Mouse (Mus musculus) kidney, embryonic 14.5 days (tissue): ENCODE measurements around the gene Hydin. TPM values are rescaled to one million over a fixed set of nuclear protein-coding genes. Genes with fewer than 3 reads are reported as not detected.

Experiments
- ATAC-seq: fragments of 200-750 bp; cut with Nextera tagmentation; 2 replicates; pipeline ENCODE4 v1.8.0; 2017; ENCODE audit warnings: moderate number of reproducible peaks, mild to moderate bottlenecking, moderate TSS enrichment, moderate library complexity; ENCODE audit not compliant: low FRiP score, low TSS enrichment
- H3K27ac ChIP-seq: fragments of 300-500 bp; sonication (generic); 2 replicates; pipeline ENCODE4 v1.5.1; 2014; ENCODE audit warnings: low read depth, mild to moderate bottlenecking, low read length, moderate library complexity, mixed read lengths
- H3K27me3 ChIP-seq: fragments of 300-500 bp; sonication (generic); 2 replicates; pipeline ENCODE4 v1.6.1; 2014; ENCODE audit warnings: mild to moderate bottlenecking, low read length; ENCODE audit not compliant: control insufficient read depth, insufficient read depth
- H3K36me3 ChIP-seq: fragments of 300-500 bp; sonication (generic); 2 replicates; pipeline ENCODE4 v1.6.1; 2014; ENCODE audit warnings: low read length, mixed read lengths; ENCODE audit not compliant: control insufficient read depth, insufficient read depth
- H3K4me1 ChIP-seq: fragments of 300-500 bp; sonication (generic); 2 replicates; pipeline ENCODE4 v1.6.1; 2014; ENCODE audit warnings: low read length, mixed read lengths; ENCODE audit not compliant: control insufficient read depth, insufficient read depth
- H3K4me2 ChIP-seq: fragments of 300-500 bp; sonication (generic); replicated peaks from 2 replicates; pipeline ENCODE4 v1.6.1; 2014; ENCODE audit warnings: low read depth, mild to moderate bottlenecking, low read length
- H3K4me3 ChIP-seq: fragments of 300-500 bp; sonication (generic); 2 replicates; pipeline ENCODE4 v1.5.1; 2014; ENCODE audit warnings: mild to moderate bottlenecking, low read length
- H3K9ac ChIP-seq: fragments of 300-500 bp; sonication (generic); 2 replicates; pipeline ENCODE4 v1.6.1; 2014; ENCODE audit warnings: low read depth, mild to moderate bottlenecking, low read length, moderate library complexity
- H3K9me3 ChIP-seq: fragments of 300-500 bp; sonication (generic); 2 replicates; pipeline ENCODE4 v1.6.1; 2016; ENCODE audit warnings: low read length; ENCODE audit not compliant: control insufficient read depth
- WGBS: fragments of 180-500 bp; shearing (Covaris S2); extraction: QIAGEN DNeasy Blood & Tissue Kit; methylation state at CpG from one replicate; pipeline ENCODE4 v1.1.7; 2014; 5-methylcytosine and 5-hydroxymethylcytosine counted together
- polyA plus RNA-seq: library from polyadenylated mRNA; unstranded; fragments of >200 nt; fragmentation: Nextera tagmentation; extraction: Ambion mirVana; gene quantifications from 2 replicates; pipeline ENCODE4 v1.2.1, GENCODE M21; 2014

The Hydin gene
- polyA plus RNA-seq, 1 experiment from 2014 or later = not detected

DNA sequence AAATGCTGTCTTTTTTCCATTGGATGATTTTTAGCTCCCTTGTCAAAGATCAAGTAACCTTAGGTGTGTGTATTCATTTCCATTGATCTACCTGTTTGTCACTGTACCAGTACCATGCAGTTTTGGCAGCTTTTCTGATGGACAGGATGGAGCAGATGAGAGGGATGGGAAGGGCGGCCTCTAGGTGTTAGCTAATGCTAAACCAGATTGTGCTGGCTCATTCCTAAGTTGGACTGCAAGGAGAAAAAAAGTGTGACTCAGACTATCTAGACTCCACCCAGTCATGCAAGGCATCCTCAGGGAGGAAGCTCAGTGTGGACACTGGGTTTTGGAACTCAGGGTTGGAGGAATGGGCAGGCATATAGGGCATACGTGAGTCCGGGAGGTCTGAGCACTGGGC, 381.8 kb downstream of the Hydin start:
- ATAC-seq = no peak
- Histone ChIP-seq H3K36me3 (peaks cover 15% of the 10 kb centered on the region; the same call in 1 of the 2 replicates), H3K9ac (no peak overlapping the region), H3K27me3 (no peaks in the 10 kb centered on the region), H3K4me1 (no peaks in the 10 kb centered on the region), H3K27ac (no peak overlapping the region), H3K4me3 (no peak overlapping the region), H3K4me2 (no peak overlapping the region), H3K9me3 (no peaks in the 10 kb centered on the region)
- 96% methylated on average over 3 of the region's 3 CpGs for WGBS

DNA sequence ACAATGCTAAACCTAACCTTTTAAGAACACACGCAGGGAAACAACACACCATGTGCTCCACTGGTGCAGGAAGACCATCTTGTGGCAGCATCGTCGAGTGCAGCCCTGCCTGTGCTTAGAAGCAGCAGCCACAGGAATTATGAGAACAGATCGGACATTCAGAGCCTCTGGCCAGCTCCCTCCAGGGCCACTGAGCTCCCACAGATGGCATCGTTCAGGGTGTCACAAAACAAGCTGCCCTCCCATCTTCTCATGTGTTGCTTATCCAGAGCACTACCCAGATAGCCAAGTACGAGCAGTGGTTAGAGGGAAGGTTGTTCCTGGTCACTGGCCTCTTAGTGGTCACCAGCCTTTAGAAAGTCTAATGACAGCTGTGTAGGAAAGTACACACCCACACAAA, 382.5 kb downstream of the Hydin start:
- no peaks in the 10 kb centered on the region for H3K9me3 ChIP-seq
- H3K36me3 ChIP-seq = peaks cover 15% of the 10 kb centered on the region; the same call in 1 of the 2 replicates
- no peak overlapping the region for H3K4me2 ChIP-seq
- H3K27me3 ChIP-seq = no peaks in the 10 kb centered on the region
- no peak for ATAC-seq
- H3K27ac ChIP-seq = no peak overlapping the region
- WGBS = 85% methylated on average over 6 of the region's 6 CpGs
- H3K4me1 ChIP-seq = no peaks in the 10 kb centered on the region
- H3K9ac ChIP-seq = no peak overlapping the region
- H3K4me3 ChIP-seq = no peak overlapping the region

DNA sequence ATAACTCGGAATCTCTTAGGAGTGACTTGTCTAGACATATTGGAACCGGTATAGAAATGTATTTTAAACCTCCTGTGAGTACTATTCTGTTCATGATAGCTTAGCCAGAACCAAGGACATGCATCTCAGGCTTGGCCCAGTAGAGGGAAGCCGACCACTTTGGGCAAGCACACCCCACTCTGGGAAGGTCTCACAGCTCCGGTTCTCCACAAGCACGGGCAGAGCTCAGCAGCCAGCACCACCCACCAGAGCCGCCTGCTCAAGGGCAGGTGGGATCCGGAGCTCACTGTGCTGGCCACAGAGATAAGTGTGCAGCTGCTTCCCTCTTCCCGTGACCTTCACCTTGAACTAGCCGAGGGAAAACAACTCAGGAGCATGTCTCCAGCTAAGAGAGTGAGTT, 384.1 kb downstream of the Hydin start:
- Histone ChIP-seq H3K27me3 (no peaks in the 10 kb centered on the region), H3K4me1 (no peaks in the 10 kb centered on the region), H3K9ac (no peak overlapping the region), H3K4me3 (no peak overlapping the region), H3K27ac (no peak overlapping the region), H3K36me3 (peaks cover 14% of the 10 kb centered on the region; the same call in 1 of the 2 replicates), H3K9me3 (no peaks in the 10 kb centered on the region), H3K4me2 (no peak overlapping the region)
- 84% methylated on average over 9 of the region's 9 CpGs for WGBS
- no peak for ATAC-seq

DNA sequence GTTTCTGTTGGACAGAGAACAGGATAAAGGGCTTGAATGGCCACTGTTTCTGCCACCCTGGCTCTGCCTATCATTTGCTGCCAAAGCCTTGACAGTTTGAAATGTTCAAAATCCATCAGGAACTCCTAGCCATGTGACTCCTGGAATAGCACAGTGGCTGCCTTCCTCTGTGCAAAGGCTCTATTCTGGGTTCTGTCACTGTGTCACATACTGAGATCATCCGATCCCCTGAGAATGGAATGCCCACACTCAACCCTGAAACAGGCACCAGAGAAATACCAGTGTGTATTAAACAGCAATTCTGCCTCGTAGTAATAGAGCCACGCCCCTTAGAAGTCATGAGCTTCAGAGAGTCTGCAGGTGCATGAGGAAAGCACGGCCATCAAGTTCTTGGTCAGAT, 385.1 kb downstream of the Hydin start:
- Histone ChIP-seq H3K27me3 (no peaks in the 10 kb centered on the region), H3K9ac (no peak overlapping the region), H3K36me3 (peaks cover 14% of the 10 kb centered on the region; the same call in 1 of the 2 replicates), H3K4me3 (no peak overlapping the region), H3K4me2 (no peak overlapping the region), H3K27ac (no peak overlapping the region), H3K9me3 (no peaks in the 10 kb centered on the region), H3K4me1 (no peaks in the 10 kb centered on the region)
- no peak for ATAC-seq
- WGBS = 86% methylated on average over 4 of the region's 4 CpGs

DNA sequence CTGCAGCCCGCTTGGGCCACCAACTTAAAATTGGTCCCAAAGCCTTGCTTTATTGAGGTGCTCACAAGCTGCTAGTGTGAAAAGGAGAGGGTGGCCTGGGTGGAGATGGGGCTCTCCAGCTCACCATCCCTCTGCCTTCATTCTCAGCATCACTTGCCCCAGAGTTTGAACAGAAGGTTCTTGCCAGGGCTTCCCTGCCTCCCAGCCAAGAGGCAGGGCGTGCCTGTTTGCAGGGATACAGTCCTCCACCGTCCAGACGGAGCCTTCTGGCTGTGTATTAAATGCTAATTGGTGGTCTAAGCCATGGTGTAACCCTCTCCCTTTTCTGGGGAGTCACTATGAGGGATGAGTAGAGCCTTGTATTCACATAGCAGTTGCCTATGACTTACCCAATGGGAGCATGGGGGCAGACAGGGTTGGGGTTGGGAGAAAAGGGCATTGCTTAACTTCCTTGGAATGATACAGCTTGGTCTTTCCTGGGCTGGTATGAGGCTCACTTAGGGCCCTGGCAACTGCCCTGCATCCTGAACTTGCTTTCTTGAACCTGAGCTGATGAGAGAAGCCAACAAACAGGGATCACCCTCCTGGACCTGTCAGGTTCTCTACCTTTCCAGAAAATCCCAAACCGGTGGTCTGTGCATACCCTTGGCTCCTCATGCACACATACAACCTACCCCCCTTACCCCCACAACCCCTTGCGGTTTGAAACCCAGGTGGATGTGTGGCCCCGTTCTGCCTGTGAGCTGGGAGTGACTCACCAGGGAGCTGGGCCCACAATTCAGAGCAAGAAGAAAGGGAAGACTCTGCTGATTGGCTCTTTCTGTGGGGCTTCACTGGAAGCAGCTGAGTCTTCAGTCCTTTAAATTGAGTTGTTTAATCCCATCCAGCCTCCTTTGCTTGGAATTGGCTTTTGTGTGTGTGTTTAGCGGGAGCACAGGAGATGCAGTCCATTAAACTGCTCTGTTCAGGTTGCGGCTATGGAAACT, 387.6 kb downstream of the Hydin start:
- Histone ChIP-seq H3K27me3 (no peaks in the 10 kb centered on the region), H3K36me3 (peaks cover 10% of the 10 kb centered on the region; the same call in 1 of the 2 replicates), H3K9ac (no peak overlapping the region), H3K4me3 (no peak overlapping the region), H3K4me1 (no peaks in the 10 kb centered on the region), H3K4me2 (no peak overlapping the region), H3K9me3 (no peaks in the 10 kb centered on the region), H3K27ac (no peak overlapping the region; the same call in 1 of the 2 replicates)
- ATAC-seq = peak; percentile 65; the same call in 1 of the 2 replicates
- 73% methylated on average over 9 of the region's 9 CpGs for WGBS

DNA sequence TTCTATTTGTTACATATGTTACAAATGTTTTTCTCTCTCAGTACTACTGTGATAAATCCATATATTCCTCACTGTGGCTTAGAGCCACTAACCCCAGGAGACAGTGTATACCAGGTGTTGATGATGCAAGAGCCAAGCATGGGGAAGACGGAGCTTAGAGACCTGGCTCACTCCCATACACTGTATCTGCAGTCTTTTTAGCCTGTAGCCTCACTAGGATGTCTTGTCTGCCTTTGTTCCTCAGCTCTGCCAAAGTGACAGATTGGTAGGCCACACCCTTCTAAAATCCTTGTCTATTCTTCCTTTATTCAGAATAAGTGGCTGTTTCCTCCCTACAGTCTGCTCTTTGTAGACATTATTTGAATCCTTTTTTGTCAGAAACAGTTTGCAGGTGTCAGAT, 389.1 kb downstream of the Hydin start:
- H3K9ac ChIP-seq = no peak overlapping the region
- no peak for ATAC-seq
- H3K4me3 ChIP-seq = no peak overlapping the region
- no peaks in the 10 kb centered on the region for H3K9me3 ChIP-seq
- no peaks in the 10 kb centered on the region for H3K27me3 ChIP-seq
- no peak overlapping the region for H3K27ac ChIP-seq
- no peak overlapping the region for H3K4me2 ChIP-seq
- WGBS = 94% methylated on average over 1 of the region's 1 CpGs
- peaks cover 4% of the 10 kb centered on the region; the same call in 1 of the 2 replicates for H3K4me1 ChIP-seq
- peaks cover 11% of the 10 kb centered on the region; the same call in 1 of the 2 replicates for H3K36me3 ChIP-seq

DNA sequence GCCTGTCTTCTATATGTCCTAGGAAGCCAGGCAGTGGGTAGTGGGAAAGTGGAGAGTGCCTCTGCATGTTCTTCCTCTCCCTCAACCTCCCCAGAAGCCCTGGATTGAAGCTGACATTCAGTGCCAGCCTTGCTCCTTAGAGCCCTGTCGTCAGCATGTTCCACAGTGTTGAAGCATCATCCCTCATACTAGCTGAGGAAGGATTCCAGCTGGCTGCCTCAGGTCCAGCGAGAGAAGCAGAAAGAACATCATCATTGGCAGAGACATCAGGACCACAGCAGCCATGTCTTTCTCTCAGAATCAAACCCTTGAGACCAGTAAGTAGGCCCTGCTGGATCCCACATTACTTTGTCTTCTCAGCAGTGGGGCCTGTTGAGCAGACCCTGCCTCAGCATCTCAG, 390.9 kb downstream of the Hydin start:
- H3K36me3 ChIP-seq = peaks cover 8% of the 10 kb centered on the region; the same call in 1 of the 2 replicates
- ATAC-seq = no peak
- 84% methylated on average over 2 of the region's 2 CpGs for WGBS
- H3K27ac ChIP-seq = no peak overlapping the region
- no peaks in the 10 kb centered on the region for H3K27me3 ChIP-seq
- H3K9ac ChIP-seq = no peak overlapping the region
- no peak overlapping the region for H3K4me3 ChIP-seq
- H3K4me2 ChIP-seq = no peak overlapping the region
- H3K4me1 ChIP-seq = peaks cover 4% of the 10 kb centered on the region; the same call in 1 of the 2 replicates
- no peaks in the 10 kb centered on the region for H3K9me3 ChIP-seq
